Mouse (Mus musculus): Measurements from ENCODE around the gene Ppp4r2. TPM values are rescaled to one million over a fixed set of nuclear protein-coding genes. Genes with fewer than 3 reads are reported as not detected.

Gene Ppp4r2
- 27.4 and 28.7 TPM in 2 replicates for polyA plus RNA-seq (2016; fragmentation: Nextera tagmentation; extraction: Ambion mirVana)

GRCm38 (mm10) chr6:100833355-100833754, at the start of gene Ppp4r2:
Gene Ppp4r2, plus strand, starts transcription at chr6:100833622.
- H3K27me3 ChIP-seq = no peaks in the 10 kb centered on the region
- H3K4me2 ChIP-seq (replicated peaks) = peak within 1 kb of the TSS; percentile 47
- peak; percentile 85; the same call in 1 of the 2 replicates for ATAC-seq (ENCODE audit: insufficient number of reproducible peaks, insufficient read depth, low FRiP score, low TSS enrichment)
- peak within 1 kb of the TSS; percentile 86 for H3K4me3 ChIP-seq
- H3K4me1 ChIP-seq = peaks cover 5% of the 10 kb centered on the region; the same call in 1 of the 2 replicates
- under 1% methylated on average over 46 of the region's 50 CpGs for WGBS
- peak within 1 kb of the TSS; percentile 85 for H3K9ac ChIP-seq
- H3K36me3 ChIP-seq = peaks cover 31% of the 10 kb centered on the region
- no peaks in the 10 kb centered on the region for H3K9me3 ChIP-seq
- peak within 1 kb of the TSS; percentile 95 for H3K27ac ChIP-seq

GRCm38 (mm10) chr6:100787726-100788125, 45.7 kb upstream of the Ppp4r2 start:
- no peak overlapping the region for H3K27ac ChIP-seq
- H3K36me3 ChIP-seq = peaks cover 48% of the 10 kb centered on the region
- H3K9ac ChIP-seq = no peak overlapping the region
- no peaks in the 10 kb centered on the region for H3K27me3 ChIP-seq
- H3K4me2 ChIP-seq (replicated peaks) = no peak overlapping the region
- WGBS = 90% methylated on average over 1 of the region's 1 CpGs
- no peaks in the 10 kb centered on the region for H3K9me3 ChIP-seq
- no peak for ATAC-seq (ENCODE audit: insufficient number of reproducible peaks, insufficient read depth, low FRiP score, low TSS enrichment)
- no peak overlapping the region for H3K4me3 ChIP-seq
- 0 out of 2 replicates have a peak, but pooled peaks cover under 1% of the 10 kb centered on the region for H3K4me1 ChIP-seq

DNA sequence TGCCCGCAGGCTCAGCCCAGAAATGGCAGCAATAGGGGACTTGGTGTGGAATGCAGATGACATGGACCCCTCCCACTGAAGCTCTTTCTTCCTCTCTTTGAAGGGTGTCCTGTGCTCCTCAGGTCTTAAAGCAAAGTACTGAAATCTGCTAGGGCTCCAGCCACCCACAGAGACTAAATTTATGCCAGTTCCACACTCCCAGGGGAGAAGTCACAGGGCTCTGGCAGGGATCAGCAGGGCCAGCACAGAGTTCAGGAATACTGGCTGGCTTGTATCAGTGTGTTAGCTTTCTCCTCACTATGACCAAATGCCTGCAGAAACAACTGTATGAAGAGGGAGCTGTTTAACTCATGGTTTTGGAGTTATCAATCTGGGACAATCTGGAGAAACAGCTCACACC, 44.3 kb upstream of the Ppp4r2 start:
- no peak overlapping the region for H3K4me3 ChIP-seq
- WGBS = 87% methylated on average over 1 of the region's 1 CpGs
- no peaks in the 10 kb centered on the region for H3K27me3 ChIP-seq
- no peak overlapping the region for H3K4me2 ChIP-seq (replicated peaks)
- H3K27ac ChIP-seq = no peak overlapping the region
- H3K9ac ChIP-seq = no peak overlapping the region
- no peaks in the 10 kb centered on the region for H3K9me3 ChIP-seq
- H3K4me1 ChIP-seq = 0 out of 2 replicates have a peak, but pooled peaks cover 6% of the 10 kb centered on the region
- ATAC-seq (ENCODE audit: insufficient number of reproducible peaks, insufficient read depth, low FRiP score, low TSS enrichment) = no peak
- H3K36me3 ChIP-seq = peaks cover 35% of the 10 kb centered on the region

DNA sequence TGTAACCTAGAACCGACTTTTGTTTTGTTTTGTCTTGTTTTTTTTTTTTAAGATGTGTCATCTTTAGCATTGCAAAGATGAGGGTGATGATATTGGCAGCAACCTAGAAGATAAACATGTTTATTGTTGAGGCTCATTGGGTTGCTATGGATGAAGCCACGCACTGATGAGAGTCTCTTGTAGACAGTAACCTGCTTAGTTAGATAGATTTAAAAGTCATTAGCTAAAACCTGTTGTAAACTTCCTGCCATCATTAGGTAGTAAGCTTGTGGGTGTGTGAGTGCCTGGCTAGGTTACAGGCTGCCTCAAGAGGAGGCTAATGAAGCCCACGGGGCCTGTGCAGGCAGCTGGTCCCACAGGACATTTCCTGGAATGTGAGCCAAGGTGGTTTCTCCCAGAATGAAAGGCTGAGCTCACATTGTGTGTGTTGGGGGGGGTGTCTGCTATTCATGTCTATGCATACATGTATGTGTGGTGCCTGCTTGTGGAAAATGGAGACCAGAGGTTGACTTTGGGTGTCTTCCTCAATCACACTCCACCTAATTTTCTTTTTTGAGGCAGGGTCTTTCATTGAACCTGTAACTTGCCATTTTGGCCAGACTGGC, 41.3 kb upstream of the Ppp4r2 start:
- H3K36me3 ChIP-seq = peaks cover 23% of the 10 kb centered on the region
- H3K4me2 ChIP-seq (replicated peaks) = no peak overlapping the region
- H3K9ac ChIP-seq = no peak overlapping the region
- H3K4me3 ChIP-seq = no peak overlapping the region
- ATAC-seq (ENCODE audit: insufficient number of reproducible peaks, insufficient read depth, low FRiP score, low TSS enrichment) = no peak
- no peaks in the 10 kb centered on the region for H3K9me3 ChIP-seq
- 0 out of 2 replicates have a peak, but pooled peaks cover 6% of the 10 kb centered on the region for H3K4me1 ChIP-seq
- H3K27ac ChIP-seq = no peak overlapping the region
- H3K27me3 ChIP-seq = no peaks in the 10 kb centered on the region
- 75% methylated on average over 3 of the region's 3 CpGs for WGBS

DNA sequence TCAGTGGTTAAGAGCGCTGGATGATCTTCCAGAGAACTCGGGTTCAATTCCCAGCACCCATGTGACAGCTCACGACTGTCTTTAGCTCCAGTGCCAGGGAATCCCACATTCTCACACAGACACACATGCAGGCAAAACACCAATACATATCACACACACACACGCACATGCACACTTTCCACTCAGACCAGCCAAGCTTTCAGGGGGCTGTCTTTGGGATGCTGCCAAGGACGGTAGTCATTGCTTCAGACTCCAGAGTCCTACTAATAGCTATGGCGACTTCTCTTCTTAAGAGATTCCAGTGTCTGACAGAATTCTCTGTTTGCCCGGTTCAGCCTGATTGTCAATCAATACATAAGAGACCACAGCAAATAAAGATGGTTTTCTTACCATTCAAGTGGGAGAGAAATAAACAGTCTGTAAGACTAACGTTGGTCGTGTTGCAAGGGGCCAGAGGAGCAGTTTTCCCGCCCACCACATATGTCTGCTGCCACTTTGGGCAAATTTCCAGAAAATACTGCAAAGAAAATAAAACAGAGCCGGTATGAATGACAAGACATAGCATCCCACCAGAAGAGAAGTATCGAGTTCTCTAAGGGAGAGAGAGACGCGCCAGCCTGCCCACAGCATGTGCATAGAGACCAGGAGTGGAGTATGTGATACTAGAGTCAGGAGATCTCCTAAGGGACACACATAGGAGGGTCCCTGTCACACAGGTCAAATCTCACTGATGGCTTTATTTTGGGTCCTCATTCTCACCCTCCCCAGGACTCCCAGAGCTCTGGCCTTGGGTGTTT, 40.3 kb upstream of the Ppp4r2 start:
- no peak for ATAC-seq (ENCODE audit: insufficient number of reproducible peaks, insufficient read depth, low FRiP score, low TSS enrichment)

DNA sequence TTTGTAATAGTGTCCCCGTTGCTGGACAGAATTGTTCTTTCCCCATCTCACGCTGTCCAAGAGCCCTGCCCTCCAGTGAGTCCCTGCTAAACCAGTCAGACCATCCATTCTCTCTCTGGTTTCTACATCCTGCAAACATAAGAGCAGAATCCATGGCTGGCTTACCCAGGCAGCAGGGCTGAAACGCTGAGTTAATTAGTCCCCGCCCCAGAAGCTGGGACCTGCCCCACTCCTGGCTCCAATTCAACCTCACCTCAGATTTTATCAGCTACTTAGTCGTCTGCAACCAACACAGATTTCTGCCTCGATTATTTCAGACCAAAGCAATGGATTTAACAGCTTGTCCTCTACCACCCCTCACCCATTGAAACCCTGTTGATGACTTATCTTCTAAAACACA, 37.6 kb upstream of the Ppp4r2 start:
- no peak overlapping the region for H3K4me3 ChIP-seq
- 43% methylated on average over 6 of the region's 6 CpGs for WGBS
- peaks cover 7% of the 10 kb centered on the region; the same call in 1 of the 2 replicates for H3K36me3 ChIP-seq
- no peaks in the 10 kb centered on the region for H3K27me3 ChIP-seq
- no peak overlapping the region for H3K4me2 ChIP-seq (replicated peaks)
- H3K27ac ChIP-seq = no peak overlapping the region
- H3K9me3 ChIP-seq = no peaks in the 10 kb centered on the region
- H3K9ac ChIP-seq = no peak overlapping the region
- ATAC-seq (ENCODE audit: insufficient number of reproducible peaks, insufficient read depth, low FRiP score, low TSS enrichment) = no peak
- H3K4me1 ChIP-seq = 0 out of 2 replicates have a peak, but pooled peaks cover 6% of the 10 kb centered on the region

More for the DNA sequence above, 40.3 kb upstream of the Ppp4r2 start:
- no peak overlapping the region for H3K27ac ChIP-seq
- H3K9ac ChIP-seq = no peak overlapping the region
- no peak overlapping the region for H3K4me3 ChIP-seq
- no peaks in the 10 kb centered on the region for H3K27me3 ChIP-seq
- no peak overlapping the region for H3K4me2 ChIP-seq (replicated peaks)
- peaks cover 16% of the 10 kb centered on the region for H3K36me3 ChIP-seq
- WGBS = 71% methylated on average over 14 of the region's 14 CpGs
- 0 out of 2 replicates have a peak, but pooled peaks cover 6% of the 10 kb centered on the region for H3K4me1 ChIP-seq
- no peaks in the 10 kb centered on the region for H3K9me3 ChIP-seq

DNA sequence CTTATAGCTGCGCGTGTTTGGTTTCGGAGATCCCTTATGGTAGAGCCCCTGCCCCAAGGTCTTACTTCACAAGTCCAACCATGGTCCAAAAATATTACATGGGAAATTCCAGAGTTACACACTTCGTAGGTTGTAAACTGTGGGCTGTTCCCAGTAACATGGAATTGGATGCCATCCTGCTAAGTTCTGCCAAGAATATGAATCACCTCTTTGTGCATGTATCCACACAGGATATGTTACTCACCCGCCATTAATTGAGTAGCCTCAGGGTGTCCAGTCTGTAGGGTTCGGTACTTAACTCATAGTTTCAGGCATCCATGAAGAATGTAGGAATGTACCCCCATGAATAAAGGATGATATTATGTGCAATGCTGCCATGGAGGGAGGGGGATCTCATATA, 34.1 kb upstream of the Ppp4r2 start:
- no peaks in the 10 kb centered on the region for H3K27me3 ChIP-seq
- H3K4me1 ChIP-seq = no peaks in the 10 kb centered on the region
- no peak overlapping the region for H3K4me2 ChIP-seq (replicated peaks)
- ATAC-seq (ENCODE audit: insufficient number of reproducible peaks, insufficient read depth, low FRiP score, low TSS enrichment) = no peak
- no peak overlapping the region for H3K4me3 ChIP-seq
- no peak overlapping the region for H3K9ac ChIP-seq
- no peaks in the 10 kb centered on the region for H3K9me3 ChIP-seq
- no peak overlapping the region for H3K27ac ChIP-seq
- WGBS = 76% methylated on average over 6 of the region's 6 CpGs
- no peaks in the 10 kb centered on the region for H3K36me3 ChIP-seq

GRCm38 (mm10) chr6:100799766-100800165, 33.7 kb upstream of the Ppp4r2 start:
- H3K4me3 ChIP-seq = no peak overlapping the region
- H3K4me2 ChIP-seq (replicated peaks) = no peak overlapping the region
- H3K27ac ChIP-seq = no peak overlapping the region
- no peak overlapping the region for H3K9ac ChIP-seq
- no peaks in the 10 kb centered on the region for H3K4me1 ChIP-seq
- no peaks in the 10 kb centered on the region for H3K36me3 ChIP-seq
- no peaks in the 10 kb centered on the region for H3K27me3 ChIP-seq
- ATAC-seq (ENCODE audit: insufficient number of reproducible peaks, insufficient read depth, low FRiP score, low TSS enrichment) = no peak
- no peaks in the 10 kb centered on the region for H3K9me3 ChIP-seq
- 96% methylated on average over 4 of the region's 4 CpGs for WGBS

DNA sequence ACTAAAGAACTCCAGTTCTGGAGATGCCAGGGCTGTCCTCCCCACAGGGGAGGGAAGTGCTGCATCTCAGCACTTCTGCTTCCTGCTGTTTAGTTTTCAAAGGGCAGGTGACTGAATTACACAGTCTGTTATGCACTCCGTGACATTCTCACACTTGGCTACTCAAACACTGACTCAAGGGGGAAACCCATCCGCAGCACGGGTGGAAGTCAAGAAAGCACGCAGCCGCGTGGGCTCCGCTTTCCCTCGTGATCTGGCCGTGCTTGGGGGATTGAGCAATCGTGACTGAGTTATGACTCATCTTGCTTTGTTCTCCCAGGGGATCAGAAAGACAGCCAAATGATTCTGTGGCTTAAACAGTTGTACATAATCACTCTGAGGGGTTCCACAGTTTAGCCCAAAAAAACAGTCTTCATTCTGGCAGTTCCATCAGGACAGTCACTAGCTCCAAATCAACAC, 32.9 kb upstream of the Ppp4r2 start:
- Histone ChIP-seq H3K9ac (no peak overlapping the region), H3K4me2 (replicated peaks) (no peak overlapping the region), H3K4me1 (no peaks in the 10 kb centered on the region), H3K27me3 (no peaks in the 10 kb centered on the region), H3K4me3 (no peak overlapping the region), H3K9me3 (no peaks in the 10 kb centered on the region), H3K36me3 (peaks cover 3% of the 10 kb centered on the region; the same call in 1 of the 2 replicates), H3K27ac (no peak overlapping the region)
- 73% methylated on average over 10 of the region's 10 CpGs for WGBS
- ATAC-seq (ENCODE audit: insufficient number of reproducible peaks, insufficient read depth, low FRiP score, low TSS enrichment) = no peak

GRCm38 (mm10) chr6:100802381-100803083, 30.9 kb upstream of the Ppp4r2 start:
- Histone ChIP-seq H3K4me2 (replicated peaks) (no peak overlapping the region), H3K4me3 (no peak overlapping the region), H3K9ac (no peak overlapping the region), H3K27ac (no peak overlapping the region), H3K9me3 (no peaks in the 10 kb centered on the region), H3K4me1 (no peaks in the 10 kb centered on the region), H3K27me3 (no peaks in the 10 kb centered on the region), H3K36me3 (peaks cover 3% of the 10 kb centered on the region; the same call in 1 of the 2 replicates)
- 54% methylated on average over 13 of the region's 13 CpGs for WGBS
- ATAC-seq (ENCODE audit: insufficient number of reproducible peaks, insufficient read depth, low FRiP score, low TSS enrichment) = no peak

- no peak overlapping the region for H3K9ac ChIP-seq
- ATAC-seq (ENCODE audit: insufficient number of reproducible peaks, insufficient read depth, low FRiP score, low TSS enrichment) = no peak
- WGBS = 83% methylated on average over 3 of the region's 3 CpGs
- no peak overlapping the region for H3K4me2 ChIP-seq (replicated peaks)
- H3K4me1 ChIP-seq = no peaks in the 10 kb centered on the region
- H3K4me3 ChIP-seq = no peak overlapping the region
- H3K27ac ChIP-seq = no peak overlapping the region
- H3K9me3 ChIP-seq = no peaks in the 10 kb centered on the region
- peaks cover 3% of the 10 kb centered on the region; the same call in 1 of the 2 replicates for H3K36me3 ChIP-seq
- no peaks in the 10 kb centered on the region for H3K27me3 ChIP-seq
Measured at GRCm38 (mm10) chr6:100803250-100803649, 30.2 kb upstream of the Ppp4r2 start.

Data from embryonic facial prominence, embryonic 12.5 days (tissue).